Mouse (Mus musculus): ENCODE data around the gene Birc2. TPM values are rescaled to one million over a fixed set of nuclear protein-coding genes. Genes with fewer than 3 reads are reported as not detected.
"Not testable (repeated sequence)": the region's sequence is repeated elsewhere in the genome, so short reads cannot be mapped to it uniquely, and the experiment has no call there.

Gene Birc2
- polyA plus RNA-seq, 1 experiment from 2014 or later = 49.1 TPM

DNA sequence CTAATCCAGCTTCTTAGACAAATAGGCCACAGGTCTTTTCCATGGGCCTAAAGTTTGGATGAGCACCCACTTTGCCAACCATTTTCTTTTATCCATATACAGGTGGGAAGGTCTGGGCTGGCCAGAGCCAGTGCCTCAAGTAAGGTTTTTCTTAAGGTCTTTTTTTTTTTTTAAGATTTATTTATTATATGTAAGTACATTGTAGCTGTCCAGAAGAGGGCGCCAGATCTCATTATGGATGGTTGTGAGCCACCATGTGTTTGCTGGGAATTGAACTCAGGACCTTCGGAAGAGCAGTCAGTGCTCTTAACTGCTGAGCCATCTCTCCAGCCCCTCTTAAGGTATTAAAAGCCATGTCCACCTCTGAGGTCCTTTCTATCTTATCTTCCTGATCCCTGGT is 30.1 kb upstream of the Birc2 start:
- not testable (repeated sequence) for H3K27ac ChIP-seq; H3K9me3 ChIP-seq (replicated peaks); H3K27me3 ChIP-seq; H3K9ac ChIP-seq; H3K4me2 ChIP-seq; ATAC-seq; H3K4me1 ChIP-seq; H3K36me3 ChIP-seq (ENCODE audit: poor library complexity, severe bottlenecking); H3K4me3 ChIP-seq
- WGBS = 83% methylated on average over 2 of the region's 2 CpGs

DNA sequence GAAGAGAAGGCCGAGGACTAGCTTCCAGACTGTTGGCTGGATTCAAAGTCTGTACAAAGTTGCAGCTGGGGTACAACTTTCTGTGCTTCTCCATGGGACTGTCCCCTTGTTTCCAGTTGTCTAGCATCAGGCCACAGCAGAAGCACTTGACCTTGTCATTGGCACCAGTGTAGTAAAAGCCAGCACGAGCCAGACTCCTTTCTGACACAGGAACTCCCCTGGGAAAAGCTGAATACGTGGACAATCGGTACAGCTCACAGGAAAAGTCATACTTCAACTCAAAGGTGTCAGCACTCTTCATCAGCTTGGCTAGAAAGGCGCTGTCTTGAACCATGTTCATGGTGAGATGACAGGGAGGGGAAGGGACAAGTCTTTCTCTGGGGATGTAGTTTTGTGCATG is 24.1 kb upstream of the Birc2 start:
- Histone ChIP-seq H3K4me2 (no peak overlapping the region), H3K9me3 (replicated peaks) (0 out of 2 replicates have a peak, but pooled peaks cover 3% of the 10 kb centered on the region), H3K27me3 (no peaks in the 10 kb centered on the region), H3K9ac (no peak overlapping the region), H3K27ac (no peak overlapping the region), H3K4me1 (no peaks in the 10 kb centered on the region), H3K36me3 (ENCODE audit: poor library complexity, severe bottlenecking) (no peaks in the 10 kb centered on the region), H3K4me3 (no peak overlapping the region)
- 86% methylated on average over 5 of the region's 5 CpGs for WGBS
- no peak for ATAC-seq

DNA sequence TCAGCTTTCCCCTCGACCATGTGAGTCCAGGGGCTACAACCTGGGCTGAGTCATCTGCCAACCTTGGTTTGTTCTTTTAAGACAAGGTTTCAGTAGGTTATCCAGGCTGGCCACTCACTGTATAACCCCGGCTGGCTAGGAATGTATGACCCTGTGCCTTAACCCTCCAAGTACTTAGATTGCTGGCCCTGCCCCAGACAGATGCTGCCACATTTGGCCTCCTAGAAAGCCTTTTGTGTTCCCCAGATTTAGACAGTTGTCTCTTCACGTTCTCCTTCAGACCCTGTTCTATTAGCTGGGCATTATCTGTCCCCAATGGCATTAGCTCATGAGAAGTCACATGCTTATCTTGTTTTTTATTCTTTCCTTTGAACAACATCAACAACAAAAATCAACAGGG is 19.0 kb upstream of the Birc2 start:
- no peaks in the 10 kb centered on the region for H3K9me3 ChIP-seq (replicated peaks)
- no peak overlapping the region for H3K4me3 ChIP-seq
- H3K27me3 ChIP-seq = no peaks in the 10 kb centered on the region
- H3K4me1 ChIP-seq = no peaks in the 10 kb centered on the region
- H3K36me3 ChIP-seq (ENCODE audit: poor library complexity, severe bottlenecking) = no peaks in the 10 kb centered on the region
- H3K27ac ChIP-seq = no peak overlapping the region
- no peak for ATAC-seq
- WGBS = 65% methylated on average over 3 of the region's 3 CpGs
- H3K4me2 ChIP-seq = no peak overlapping the region
- H3K9ac ChIP-seq = no peak overlapping the region

DNA sequence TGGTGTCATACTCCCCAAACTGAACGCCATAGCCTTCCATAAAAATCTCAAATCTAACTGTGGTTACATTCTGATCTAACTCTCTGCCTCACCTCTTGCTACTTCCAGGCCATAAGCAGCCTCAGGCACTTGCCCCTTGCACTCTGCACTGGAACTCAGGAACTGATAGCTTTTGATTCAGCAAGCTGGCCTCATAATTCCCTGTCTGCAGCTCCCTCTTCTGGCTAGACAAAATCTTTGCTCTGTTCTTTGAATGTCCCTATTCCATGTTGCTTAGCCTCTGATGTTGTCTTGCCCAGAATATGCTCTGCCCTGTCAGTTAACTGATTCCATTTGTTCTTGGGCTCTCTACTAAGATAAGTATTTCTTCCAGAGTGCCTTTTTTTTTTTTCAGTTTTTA is 18.5 kb upstream of the Birc2 start:
- 0 out of 2 replicates have a peak, but pooled peaks have one; percentile 27 for ATAC-seq
- no peaks in the 10 kb centered on the region for H3K36me3 ChIP-seq (ENCODE audit: poor library complexity, severe bottlenecking)
- H3K4me3 ChIP-seq = no peak overlapping the region
- no peak overlapping the region for H3K27ac ChIP-seq
- H3K27me3 ChIP-seq = no peaks in the 10 kb centered on the region
- H3K9ac ChIP-seq = no peak overlapping the region
- no peaks in the 10 kb centered on the region for H3K4me1 ChIP-seq
- WGBS = 44% methylated on average over 1 of the region's 1 CpGs
- H3K9me3 ChIP-seq (replicated peaks) = no peaks in the 10 kb centered on the region
- no peak overlapping the region for H3K4me2 ChIP-seq

DNA sequence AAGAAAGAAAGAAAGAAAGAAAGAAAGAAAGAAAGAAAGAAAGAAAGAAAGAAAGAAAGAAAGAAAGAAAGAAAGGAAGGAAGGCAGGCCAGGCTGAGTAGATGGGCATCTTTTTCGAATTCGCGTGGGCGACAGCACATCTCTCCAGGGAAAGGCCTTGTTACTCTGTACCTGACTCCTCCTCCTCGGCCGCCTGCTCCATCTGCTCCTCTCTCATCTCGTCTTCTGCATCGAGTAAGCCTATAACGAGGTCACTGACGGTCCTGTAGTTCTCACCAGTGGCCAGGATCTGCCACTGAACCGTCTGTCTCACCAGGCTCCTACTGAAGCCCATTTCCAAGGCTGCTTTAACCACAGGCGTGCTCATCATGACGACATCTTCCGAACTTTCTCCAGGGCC is 17.3 kb upstream of the Birc2 start:
- not testable (repeated sequence) for ATAC-seq; H3K27ac ChIP-seq; H3K9me3 ChIP-seq (replicated peaks); H3K4me1 ChIP-seq; H3K4me3 ChIP-seq; H3K36me3 ChIP-seq (ENCODE audit: poor library complexity, severe bottlenecking); H3K9ac ChIP-seq; H3K4me2 ChIP-seq; H3K27me3 ChIP-seq
- 68% methylated on average over 14 of the region's 14 CpGs for WGBS

DNA sequence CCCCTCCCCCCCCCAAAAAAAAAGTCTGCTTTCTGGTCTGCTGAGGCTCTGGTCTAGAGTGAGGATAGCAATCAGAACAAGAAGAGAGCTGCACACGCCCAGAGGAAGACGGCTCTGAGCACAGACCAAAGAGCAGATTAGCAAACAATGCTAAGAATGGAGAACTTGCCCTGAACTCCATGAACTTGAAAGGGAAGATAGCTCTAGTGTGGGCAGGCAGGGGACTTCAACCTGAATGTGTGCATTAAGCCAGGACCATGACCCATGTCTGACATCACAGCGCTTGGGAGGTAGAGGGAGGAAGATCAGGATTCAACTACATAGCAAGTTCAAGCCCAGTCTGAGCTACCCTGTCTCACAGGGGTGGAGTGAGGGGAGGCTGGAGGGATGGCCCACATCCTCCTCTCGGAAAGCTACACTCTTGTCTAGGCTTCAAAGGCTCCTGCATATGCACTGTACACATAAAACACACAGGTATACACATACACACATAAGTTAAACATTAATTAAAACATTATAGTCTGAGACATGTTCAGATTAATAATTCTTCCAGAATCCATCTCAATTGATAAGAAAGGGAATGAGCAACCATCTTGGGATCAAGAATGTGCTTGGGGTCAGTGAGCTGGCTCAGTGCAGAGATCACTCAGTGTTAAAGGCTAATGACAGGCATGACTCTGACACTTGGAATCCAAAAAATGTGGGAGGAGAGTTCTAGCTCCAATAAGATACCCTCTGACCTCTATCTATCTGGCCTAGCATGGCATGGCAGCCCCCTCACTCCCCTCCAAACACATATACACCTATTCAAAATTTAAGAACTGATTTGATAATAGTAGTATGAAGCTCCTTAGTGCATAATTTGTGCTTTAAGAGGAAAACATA is 15.7 kb upstream of the Birc2 start:
- H3K27ac ChIP-seq = no peak overlapping the region
- ATAC-seq = no peak
- WGBS = 87% methylated on average over 4 of the region's 4 CpGs

DNA sequence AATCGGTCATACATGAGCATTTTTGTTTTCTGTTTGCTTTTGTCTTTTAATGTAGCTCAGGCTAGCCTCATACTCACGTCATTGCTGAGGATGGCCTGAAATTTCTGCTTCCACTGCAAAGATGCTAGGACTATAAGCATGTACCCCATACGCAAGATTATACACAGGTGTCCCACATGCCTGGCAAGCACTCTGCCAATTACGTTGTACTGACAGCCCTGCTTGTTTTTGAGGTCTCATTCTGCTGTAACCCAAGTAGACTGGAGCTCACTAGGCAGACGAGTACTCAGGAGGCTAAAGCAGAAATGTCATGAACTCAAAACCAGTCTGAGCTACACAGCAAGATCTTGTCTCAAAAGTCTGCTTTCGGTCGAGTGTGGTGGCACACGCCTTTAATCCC is 15.0 kb upstream of the Birc2 start:
- H3K9me3 ChIP-seq (replicated peaks) = no peaks in the 10 kb centered on the region
- H3K36me3 ChIP-seq (ENCODE audit: poor library complexity, severe bottlenecking) = no peaks in the 10 kb centered on the region
- H3K27ac ChIP-seq = no peak overlapping the region
- H3K4me1 ChIP-seq = no peaks in the 10 kb centered on the region
- no peak overlapping the region for H3K4me2 ChIP-seq
- no peak for ATAC-seq
- H3K9ac ChIP-seq = no peak overlapping the region
- no peak overlapping the region for H3K4me3 ChIP-seq
- H3K27me3 ChIP-seq = no peaks in the 10 kb centered on the region
- 95% methylated on average over 8 of the region's 8 CpGs for WGBS

More for the DNA sequence above, 15.7 kb upstream of the Birc2 start:
- no peaks in the 10 kb centered on the region for H3K36me3 ChIP-seq (ENCODE audit: poor library complexity, severe bottlenecking)
- no peaks in the 10 kb centered on the region for H3K27me3 ChIP-seq
- no peak overlapping the region for H3K4me3 ChIP-seq
- H3K9me3 ChIP-seq (replicated peaks) = no peaks in the 10 kb centered on the region
- no peaks in the 10 kb centered on the region for H3K4me1 ChIP-seq
- H3K4me2 ChIP-seq = no peak overlapping the region
- no peak overlapping the region for H3K9ac ChIP-seq

DNA sequence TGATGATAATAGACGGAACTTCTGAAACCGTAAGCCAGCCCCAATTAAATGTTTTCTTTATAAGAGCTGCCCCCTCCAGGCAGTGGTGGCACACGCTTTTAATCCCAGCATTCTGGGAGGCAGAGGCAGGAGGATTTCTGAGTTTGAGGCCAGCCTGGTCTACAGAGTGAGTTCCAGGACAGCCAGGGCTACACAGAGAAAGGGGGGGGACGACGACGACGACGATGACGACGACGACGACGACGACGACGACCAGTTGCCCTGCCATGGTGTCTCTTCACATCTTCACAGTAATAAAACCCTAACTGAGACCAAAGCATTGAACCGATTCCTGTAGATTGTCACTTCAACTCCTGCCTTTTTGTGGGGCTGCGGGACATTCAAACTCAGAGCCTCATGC is 11.3 kb upstream of the Birc2 start:
- Histone ChIP-seq H3K36me3 (ENCODE audit: poor library complexity, severe bottlenecking) (no peaks in the 10 kb centered on the region), H3K4me1 (no peaks in the 10 kb centered on the region), H3K27ac (no peak overlapping the region), H3K9me3 (replicated peaks) (no peaks in the 10 kb centered on the region), H3K27me3 (no peaks in the 10 kb centered on the region), H3K9ac (no peak overlapping the region), H3K4me3 (no peak overlapping the region), H3K4me2 (no peak overlapping the region)
- WGBS = 95% methylated on average over 18 of the region's 18 CpGs
- ATAC-seq = no peak

DNA sequence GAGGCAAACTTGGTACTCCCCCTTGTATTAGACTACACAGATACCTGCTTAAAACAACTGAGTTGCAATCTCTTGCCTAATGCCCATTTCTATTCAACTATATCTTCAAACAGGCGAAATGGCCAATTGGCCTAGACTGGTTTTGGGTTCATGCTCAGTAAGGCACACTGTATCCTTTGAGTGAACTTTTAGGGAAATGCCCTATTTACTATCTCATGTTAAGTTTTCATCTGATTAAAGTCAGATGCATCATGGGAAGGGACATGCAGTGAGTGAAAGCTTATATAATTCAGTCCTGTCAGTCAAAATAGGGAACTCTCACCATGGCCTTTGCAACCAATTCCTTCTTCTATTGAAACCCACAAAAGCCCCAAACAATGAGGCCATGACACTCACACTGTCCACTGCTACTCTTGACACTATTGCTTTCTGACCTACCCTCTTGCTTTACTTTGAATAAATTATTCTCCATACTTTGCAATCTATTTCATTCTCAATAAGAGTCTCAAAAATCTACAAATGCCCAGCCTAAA is 9.9 kb upstream of the Birc2 start:
- no peak for ATAC-seq
- no peak overlapping the region for H3K4me3 ChIP-seq
- no peak overlapping the region for H3K27ac ChIP-seq
- H3K36me3 ChIP-seq (ENCODE audit: poor library complexity, severe bottlenecking) = no peaks in the 10 kb centered on the region
- WGBS = 85% methylated on average over 1 of the region's 1 CpGs
- no peaks in the 10 kb centered on the region for H3K9me3 ChIP-seq (replicated peaks)
- H3K9ac ChIP-seq = no peak overlapping the region
- no peaks in the 10 kb centered on the region for H3K4me1 ChIP-seq
- no peaks in the 10 kb centered on the region for H3K27me3 ChIP-seq
- no peak overlapping the region for H3K4me2 ChIP-seq

DNA sequence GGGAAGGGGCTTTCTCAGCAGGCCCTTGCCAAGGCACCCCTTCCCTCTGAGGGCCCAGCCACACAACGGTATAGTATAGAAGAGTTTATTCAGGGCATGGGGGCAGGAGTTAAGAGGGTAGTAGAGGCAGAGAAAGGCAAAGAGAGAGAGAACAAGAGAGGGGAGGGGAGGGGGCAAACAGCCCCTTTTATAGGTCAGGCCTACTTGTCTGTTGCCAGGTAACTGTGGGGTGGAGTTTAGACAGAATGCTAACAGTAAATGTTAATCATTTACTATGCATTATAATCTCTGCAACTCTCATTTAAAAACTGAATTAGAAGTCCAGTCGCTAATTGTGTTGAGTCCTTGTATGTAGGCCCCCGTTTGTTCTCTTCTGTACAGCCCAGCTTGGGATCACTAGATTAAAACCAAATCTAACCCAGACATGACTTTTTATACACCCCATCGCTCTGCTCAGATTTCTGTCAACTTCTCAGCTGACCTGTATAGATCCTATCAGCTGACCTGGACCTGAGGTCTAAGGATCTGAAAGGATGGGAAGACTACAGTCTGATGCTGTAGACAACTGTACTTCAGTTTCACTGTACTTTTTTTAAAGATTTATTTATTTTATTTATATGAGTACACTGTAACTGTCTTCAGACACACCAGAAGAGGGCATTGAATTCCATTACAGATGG is 8.5 kb upstream of the Birc2 start:
- H3K27me3 ChIP-seq = no peaks in the 10 kb centered on the region
- no peak overlapping the region for H3K4me2 ChIP-seq
- no peaks in the 10 kb centered on the region for H3K4me1 ChIP-seq
- no peak for ATAC-seq
- H3K4me3 ChIP-seq = no peak overlapping the region
- H3K9me3 ChIP-seq (replicated peaks) = no peaks in the 10 kb centered on the region
- H3K27ac ChIP-seq = no peak overlapping the region
- 65% methylated on average over 4 of the region's 4 CpGs for WGBS
- H3K9ac ChIP-seq = no peak overlapping the region
- no peaks in the 10 kb centered on the region for H3K36me3 ChIP-seq (ENCODE audit: poor library complexity, severe bottlenecking)

DNA sequence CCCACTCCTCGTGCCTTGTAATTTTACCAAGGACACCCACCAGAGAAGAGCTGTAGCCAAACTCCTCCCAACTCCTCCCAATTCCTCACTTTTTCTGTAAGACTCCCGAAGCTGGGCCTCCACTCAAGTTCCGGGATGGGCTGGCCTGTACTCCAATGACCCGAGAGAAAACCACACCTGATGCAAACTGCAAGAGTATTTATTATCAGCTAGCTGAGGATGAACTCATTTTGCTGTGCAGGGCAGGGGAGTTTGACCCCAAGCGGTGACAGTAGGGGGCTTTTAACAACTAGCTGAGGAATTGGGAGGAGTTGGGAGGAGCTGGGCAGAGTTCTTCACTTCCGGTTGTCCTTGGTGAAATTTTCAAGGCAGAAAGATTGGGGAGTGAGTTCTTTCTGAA is 4.4 kb upstream of the Birc2 start:
- Histone ChIP-seq H3K36me3 (ENCODE audit: poor library complexity, severe bottlenecking) (no peaks in the 10 kb centered on the region), H3K4me1 (peaks cover 5% of the 10 kb centered on the region; the same call in 1 of the 2 replicates), H3K27me3 (no peaks in the 10 kb centered on the region), H3K4me2 (no peak overlapping the region), H3K9ac (no peak overlapping the region), H3K4me3 (no peak overlapping the region), H3K9me3 (replicated peaks) (no peaks in the 10 kb centered on the region), H3K27ac (no peak overlapping the region)
- 75% methylated on average over 6 of the region's 6 CpGs for WGBS
- ATAC-seq = no peak

DNA sequence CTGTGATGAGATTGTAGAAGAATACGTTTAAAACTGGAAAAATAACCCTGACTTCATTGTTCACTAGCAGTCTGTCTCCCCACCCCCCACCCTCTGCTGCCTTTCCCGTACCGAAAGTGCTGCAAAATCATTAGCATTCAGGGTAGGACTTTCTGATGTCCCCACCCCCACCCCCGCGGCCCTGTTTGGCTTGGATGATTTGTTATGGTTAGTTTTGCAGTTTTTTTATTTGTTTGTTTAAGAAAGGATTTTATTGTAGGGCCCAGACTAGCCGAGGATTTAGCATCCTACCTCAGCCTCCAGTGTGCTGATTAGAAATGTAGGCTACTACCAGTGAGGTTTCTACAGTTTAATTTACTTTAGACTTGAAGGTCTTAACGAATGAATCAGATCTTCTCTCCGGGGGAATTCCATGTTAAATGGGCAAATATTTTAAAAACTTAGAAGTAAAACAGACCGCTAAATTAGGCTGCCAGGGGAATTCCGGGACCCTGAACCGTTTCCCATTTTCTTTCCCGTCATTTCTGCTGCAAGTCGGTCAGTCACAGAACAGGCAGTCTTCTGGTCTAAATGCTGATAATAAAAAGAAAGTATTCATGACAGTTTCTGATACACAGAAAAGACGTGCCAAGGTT is 1.1 kb upstream of the Birc2 start:
- no peaks in the 10 kb centered on the region for H3K9me3 ChIP-seq (replicated peaks)
- H3K4me2 ChIP-seq = peak overlapping the region; percentile 67
- no peaks in the 10 kb centered on the region for H3K27me3 ChIP-seq
- peak; percentile 39 for ATAC-seq
- peak overlapping the region; percentile 86 for H3K9ac ChIP-seq
- peaks cover 13% of the 10 kb centered on the region for H3K36me3 ChIP-seq (ENCODE audit: poor library complexity, severe bottlenecking)
- peak overlapping the region; percentile 98 for H3K27ac ChIP-seq
- H3K4me3 ChIP-seq = peak overlapping the region; percentile 59
- peaks cover 29% of the 10 kb centered on the region for H3K4me1 ChIP-seq
- 16% methylated on average over 14 of the region's 14 CpGs for WGBS
